Mouse (Mus musculus) duodenum, adult 2 months (tissue): ENCODE results near the gene Abo. TPM values are rescaled to one million over a fixed set of nuclear protein-coding genes. Genes with fewer than 3 reads are reported as not detected.

Experiments
- polyA plus RNA-seq: library from polyadenylated mRNA; depleted of rRNA; stranded (reverse); fragments of >200 nt; gene quantifications from 2 replicates; pipeline ENCODE4 v1.2.3, GENCODE M21; 2012; ENCODE audit warnings: low replicate concordance; rRNA removed

Gene Abo
- 0.25 TPM in 1 of 2 replicates, not detected in the other for polyA plus RNA-seq

GRCm38 (mm10) chr2:26864879-26865278 is at the start of gene Abo:
Gene Abo (minus strand): TSS chr2:26864979.

GRCm38 (mm10) chr2:26910124-26910993 is 45.6 kb upstream of the Abo start, which contains the start of the genes Med22 and Rpl7a:
Gene Med22 (minus strand): TSS chr2:26910677.
Gene Rpl7a (plus strand): TSS chr2:26910764.

GRCm38 (mm10) chr2:26902467-26903220 is 37.9 kb upstream of the Abo start, which contains the start of gene Surf6:
Gene Surf6 (minus strand): TSS chr2:26902879.

Other genes with a start within 250 kb of the Abo start
- 5.5 and 9.1 TPM in 2 replicates for gene Fam69b, start 236.5 kb downstream of the Abo start, polyA plus RNA-seq
- gene Lcn4, start 193.7 kb downstream of the Abo start, polyA plus RNA-seq, result not detected in 2 replicates
- 3.7 and 4.1 TPM in 2 replicates for gene Surf6, start 37.9 kb upstream of the Abo start, polyA plus RNA-seq
- 15.3 and 19.8 TPM in 2 replicates for gene Med22, start 45.7 kb upstream of the Abo start, polyA plus RNA-seq
- gene Rpl7a, start 45.8 kb upstream of the Abo start, polyA plus RNA-seq, result 327 and 343 TPM in 2 replicates
- 6.3 and 12.5 TPM in 2 replicates for gene Surf2, start 51.4 kb upstream of the Abo start, polyA plus RNA-seq
- gene Surf1, start 51.6 kb upstream of the Abo start, polyA plus RNA-seq, result 39.2 and 46.7 TPM in 2 replicates
- gene Surf4, start 68.9 kb upstream of the Abo start, polyA plus RNA-seq, result 437 and 918 TPM in 2 replicates
- gene Stkld1, start 69.1 kb upstream of the Abo start, polyA plus RNA-seq, result 0.30 TPM in 1 of 2 replicates, not detected in the other
- 8.7 and 12.4 TPM in 2 replicates for gene Rexo4, start 99.4 kb upstream of the Abo start, polyA plus RNA-seq
- gene Adamts13, start 108.4 kb upstream of the Abo start, polyA plus RNA-seq, result 1.6 TPM in 2 replicates
- gene Cacfd1, start 144.9 kb upstream of the Abo start, polyA plus RNA-seq, result 59.9 and 66.7 TPM in 2 replicates
- gene Slc2a6, start 163.0 kb upstream of the Abo start, polyA plus RNA-seq, result 4.0 and 8.3 TPM in 2 replicates
- gene Mymk, start 207.2 kb upstream of the Abo start, polyA plus RNA-seq, result 0.11 TPM in 1 of 2 replicates, not detected in the other
- 1.5 and 2.0 TPM in 2 replicates for gene Adamtsl2, start 214.4 kb upstream of the Abo start, polyA plus RNA-seq